Mouse (Mus musculus) E14TG2a.4 (cell line): ENCODE data around the gene Spns3.

Source experiments
- CTCF ChIP-seq: conservative IDR thresholded peaks from 2 replicates; pipeline ENCODE4 v1.5.1; 2014; ENCODE audit warnings: low read length
- POU5F1 ChIP-seq: IDR thresholded peaks from 2 replicates; pipeline ENCODE4 v1.6.1; 2014; ENCODE audit warnings: low read length, borderline replicate concordance

DNA sequence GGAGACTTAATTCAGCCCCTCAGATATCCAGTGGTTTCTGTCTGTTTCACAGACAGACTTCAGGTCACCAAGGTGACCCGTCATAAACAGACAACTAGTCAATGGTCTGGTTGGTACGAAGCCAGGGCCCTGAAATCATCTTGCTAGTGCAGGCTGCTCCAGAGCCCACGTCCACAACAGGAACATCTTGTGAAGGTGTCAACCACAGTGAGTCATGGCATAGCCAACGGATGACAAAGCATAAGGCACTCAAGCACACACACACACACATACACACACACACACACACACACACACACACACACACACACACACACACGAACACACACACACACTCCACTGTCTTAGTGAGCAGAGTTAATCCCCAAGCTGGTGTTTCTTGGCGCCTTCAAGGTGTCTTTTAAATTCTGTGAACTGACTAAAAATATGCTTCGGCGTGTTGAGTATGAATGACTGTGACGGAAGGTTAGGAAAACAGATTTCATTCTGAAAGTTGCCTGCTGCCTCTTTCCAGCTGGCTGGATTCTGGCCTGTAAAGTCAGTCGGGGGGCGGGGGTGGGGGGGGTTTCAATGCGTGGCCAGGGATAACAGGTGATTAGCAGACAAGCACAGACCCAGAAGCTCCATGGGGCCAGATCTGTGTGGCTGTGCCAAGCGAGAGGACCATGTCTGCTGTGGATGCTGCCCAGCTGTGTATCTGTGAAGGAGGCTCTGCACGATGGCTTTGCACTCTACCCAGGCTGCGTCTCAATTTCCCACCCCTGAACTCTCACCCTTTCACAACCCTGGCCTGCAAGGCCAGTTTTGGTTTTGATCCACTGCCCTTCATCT is 59.0 kb downstream of the Spns3 start:
- TF ChIP-seq CTCF: no peak
- no peak for TF ChIP-seq POU5F1
